Mouse (Mus musculus) cerebellum, adult 2 months (tissue): ENCODE measurements around the gene Tsnax.

Experiments used
- CTCF ChIP-seq: fragments of 200-500 bp; IDR thresholded peaks from 2 replicates; pipeline ENCODE4 v1.5.1; 2011; ENCODE audit warnings: low read depth, mild to moderate bottlenecking, control low read depth, low read length, moderate library complexity, borderline replicate concordance; ENCODE audit not compliant: insufficient read depth
- POLR2A ChIP-seq: fragments of 200-500 bp; IDR thresholded peaks from 2 replicates; pipeline ENCODE4 v1.6.1; 2011; ENCODE audit warnings: low read length, control low read depth, borderline replicate concordance; ENCODE audit not compliant: insufficient read depth

- no peak for TF ChIP-seq POLR2A
- no peak for TF ChIP-seq CTCF
These were observed 52.8 kb downstream of the Tsnax start for GRCm38 (mm10) chr8:125065596-125065995.
